Mouse (Mus musculus) neural tube, embryonic 14.5 days (tissue): Measurements from ENCODE around the gene Itga10. TPM values are rescaled to one million over a fixed set of nuclear protein-coding genes. Genes with fewer than 3 reads are reported as not detected.
"Not testable (repeated sequence)": the region's sequence is repeated elsewhere in the genome, so short reads cannot be mapped to it uniquely, and the experiment has no call there.

ENCODE experiments used
- ATAC-seq: fragments of 200-750 bp; cut with Nextera tagmentation; 2 replicates; pipeline ENCODE4 v1.8.0; 2017; ENCODE audit warnings: low read depth, mild to moderate bottlenecking, moderate TSS enrichment, moderate library complexity
- H3K27ac ChIP-seq: fragments of 300-500 bp; sonication (generic); 2 replicates; pipeline ENCODE4 v1.5.1; 2014; ENCODE audit warnings: low read depth, mild to moderate bottlenecking, control low read depth, low read length, moderate library complexity, mixed read lengths
- H3K27me3 ChIP-seq: fragments of 300-500 bp; sonication (generic); 2 replicates; pipeline ENCODE4 v1.6.1; 2014; ENCODE audit warnings: low read length; ENCODE audit not compliant: control insufficient read depth, insufficient read depth
- H3K36me3 ChIP-seq: fragments of 300-500 bp; sonication (generic); 2 replicates; pipeline ENCODE4 v1.6.1; 2014; ENCODE audit warnings: low read length, mixed read lengths; ENCODE audit not compliant: control insufficient read depth, insufficient read depth
- H3K4me1 ChIP-seq: fragments of 300-500 bp; sonication (generic); 2 replicates; pipeline ENCODE4 v1.6.1; 2014; ENCODE audit warnings: low read length; ENCODE audit not compliant: control insufficient read depth, insufficient read depth
- H3K4me2 ChIP-seq: fragments of 300-500 bp; sonication (generic); 2 replicates; pipeline ENCODE4 v1.6.1; 2014; ENCODE audit warnings: mild to moderate bottlenecking, low read depth, low read length, control low read depth
- H3K4me3 ChIP-seq: fragments of 300-500 bp; sonication (generic); 2 replicates; pipeline ENCODE4 v1.5.1; 2014; ENCODE audit warnings: low read depth, low read length, control low read depth, mixed read lengths
- H3K9ac ChIP-seq: fragments of 300-500 bp; sonication (generic); replicated peaks from 2 replicates; pipeline ENCODE4 v1.6.1; 2014; ENCODE audit warnings: low read depth, mild to moderate bottlenecking, control low read depth, low read length, mixed read lengths
- H3K9me3 ChIP-seq: fragments of 300-500 bp; sonication (generic); 2 replicates; pipeline ENCODE4 v1.6.1; 2016; ENCODE audit warnings: low read length; ENCODE audit not compliant: control insufficient read depth
- WGBS: fragments of 180-500 bp; shearing (Covaris S2); extraction: QIAGEN DNeasy Blood & Tissue Kit; methylation state at CpG from one replicate; pipeline ENCODE4 v1.1.7; 2014; 5-methylcytosine and 5-hydroxymethylcytosine counted together
- polyA plus RNA-seq: library from polyadenylated mRNA; unstranded; fragments of >200 nt; fragmentation: Nextera tagmentation; extraction: Ambion mirVana; gene quantifications from 2 replicates; pipeline ENCODE4 v1.2.1, GENCODE M21; 2014

Gene Itga10
- polyA plus RNA-seq, 1 experiment from 2014 or later: 1.3 TPM

- H3K4me2 ChIP-seq: peak within 1 kb of the TSS; percentile 72
- H3K36me3 ChIP-seq: no peaks in the 10 kb centered on the region
- H3K4me3 ChIP-seq: peak within 1 kb of the TSS; percentile 83
- H3K27me3 ChIP-seq: no peaks in the 10 kb centered on the region
- 1% methylated on average over 27 of the region's 27 CpGs for WGBS
- peak within 1 kb of the TSS; percentile 94 for H3K9ac ChIP-seq
- peak within 1 kb of the TSS; percentile 95 for H3K27ac ChIP-seq
- H3K4me1 ChIP-seq: peaks cover 53% of the 10 kb centered on the region
- no peaks in the 10 kb centered on the region for H3K9me3 ChIP-seq
- ATAC-seq: peak; percentile 92
These were observed 44.6 kb upstream of the Itga10 start, which contains the start of gene Lix1l for GRCm38 (mm10) chr3:96600639-96601250. Lix1l (plus strand) TSS chr3:96601149.

DNA sequence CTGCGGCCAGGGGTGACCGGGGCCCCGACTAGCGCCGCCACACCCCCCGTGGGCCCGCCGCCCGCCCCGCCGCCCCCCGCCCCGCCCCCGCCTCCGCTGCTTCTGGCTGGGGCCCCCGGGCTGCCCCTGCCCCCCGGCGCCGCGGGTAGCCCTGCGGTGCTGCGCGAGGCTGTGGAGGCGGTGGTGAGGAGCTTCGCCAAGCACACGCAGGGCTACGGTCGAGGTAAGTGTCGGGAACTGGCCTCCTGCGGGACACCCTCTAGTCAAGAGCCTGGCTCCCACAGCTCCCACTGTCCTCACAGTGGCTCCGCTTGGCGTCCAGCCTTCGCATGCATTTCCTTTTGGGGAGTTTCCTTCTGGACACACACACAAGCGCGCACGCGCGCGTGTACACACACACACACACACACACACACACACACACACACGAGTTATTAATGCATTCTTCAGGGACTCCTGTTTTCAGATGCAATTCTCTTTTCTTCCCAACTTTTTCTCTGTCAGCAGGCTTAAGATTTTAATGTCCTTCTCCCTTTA lies 44.1 kb upstream of the Itga10 start:
- H3K9me3 ChIP-seq: no peaks in the 10 kb centered on the region
- peak; percentile 65 for ATAC-seq
- WGBS: under 1% methylated on average over 35 of the region's 40 CpGs
- no peaks in the 10 kb centered on the region for H3K27me3 ChIP-seq
- H3K27ac ChIP-seq: peak overlapping the region; percentile 95
- peaks cover 47% of the 10 kb centered on the region for H3K4me1 ChIP-seq
- peak overlapping the region; percentile 83 for H3K4me3 ChIP-seq
- H3K9ac ChIP-seq: peak overlapping the region; percentile 94
- peak overlapping the region; percentile 72 for H3K4me2 ChIP-seq
- H3K36me3 ChIP-seq: no peaks in the 10 kb centered on the region

DNA sequence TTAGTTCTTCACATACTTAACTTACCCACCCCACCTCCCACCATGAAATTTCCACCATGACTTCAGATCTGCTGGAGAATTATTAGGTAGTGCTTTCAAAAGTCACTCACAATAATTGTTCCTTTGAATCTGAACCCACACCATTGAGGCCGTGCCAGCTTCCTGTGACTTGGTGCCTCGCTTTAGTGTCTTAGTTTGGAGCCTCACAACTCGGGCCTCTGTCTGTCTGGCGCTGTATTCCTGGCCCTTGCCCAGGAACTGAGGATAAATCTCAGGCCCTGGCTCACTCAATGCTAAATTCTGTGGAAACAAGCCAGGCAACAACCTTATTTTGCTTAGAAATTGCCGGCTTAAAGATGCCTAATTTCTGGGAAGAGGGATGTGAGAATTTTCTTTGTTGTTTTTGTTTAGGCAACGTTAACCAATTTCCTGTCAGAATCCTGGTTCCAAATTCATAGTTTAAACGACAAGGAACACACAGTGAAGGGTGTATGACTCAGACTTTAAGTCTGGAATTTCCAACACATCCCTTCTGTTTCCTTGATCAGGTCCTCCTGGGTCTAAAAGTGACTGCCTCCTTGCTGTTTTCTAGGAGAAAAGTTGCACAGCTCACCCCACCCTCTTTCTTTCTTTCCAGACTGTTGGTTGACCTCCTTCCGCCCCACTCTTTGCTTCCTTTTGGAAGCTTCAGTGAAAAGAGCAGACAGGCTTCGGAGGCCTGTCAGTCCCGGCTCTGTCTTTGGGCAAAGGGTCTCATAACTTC lies 43.3 kb upstream of the Itga10 start:
- no peak for ATAC-seq
- peak overlapping the region; percentile 72 for H3K4me2 ChIP-seq
- H3K27ac ChIP-seq: peak overlapping the region; percentile 95
- no peaks in the 10 kb centered on the region for H3K27me3 ChIP-seq
- H3K9ac ChIP-seq: peak overlapping the region; percentile 94
- no peaks in the 10 kb centered on the region for H3K36me3 ChIP-seq
- H3K9me3 ChIP-seq: no peaks in the 10 kb centered on the region
- WGBS: 14% methylated on average over 10 of the region's 10 CpGs
- H3K4me3 ChIP-seq: peak overlapping the region; percentile 83
- H3K4me1 ChIP-seq: peaks cover 47% of the 10 kb centered on the region

DNA sequence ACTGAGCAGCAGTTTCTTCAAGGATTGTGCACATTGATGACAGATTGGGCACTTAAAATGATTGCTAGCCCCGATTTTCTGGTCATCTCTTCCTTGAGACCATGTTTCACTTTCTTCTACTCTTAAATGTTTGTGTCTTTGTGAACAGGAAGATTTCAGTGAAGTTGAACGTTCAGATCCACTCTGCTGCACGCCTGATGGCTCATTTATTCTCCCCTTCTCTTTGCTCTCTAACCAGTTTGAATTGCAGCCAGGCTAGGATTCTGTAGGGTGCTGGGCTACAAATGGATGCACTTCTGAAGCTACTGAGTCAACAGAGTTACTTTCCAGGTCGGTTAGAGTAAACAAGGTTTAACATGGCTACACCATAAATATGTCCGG lies 42.7 kb upstream of the Itga10 start:
- Histone ChIP-seq H3K4me2 (peak overlapping the region; percentile 72), H3K27me3 (no peaks in the 10 kb centered on the region), H3K9me3 (no peaks in the 10 kb centered on the region), H3K4me3 (peak overlapping the region; percentile 83), H3K36me3 (no peaks in the 10 kb centered on the region), H3K9ac (peak overlapping the region; percentile 94), H3K27ac (peak overlapping the region; percentile 41), H3K4me1 (peaks cover 47% of the 10 kb centered on the region)
- 21% methylated on average over 5 of the region's 5 CpGs for WGBS
- no peak for ATAC-seq

GRCm38 (mm10) chr3:96603311-96603710 lies 42.1 kb upstream of the Itga10 start:
- no peaks in the 10 kb centered on the region for H3K36me3 ChIP-seq
- peak overlapping the region; percentile 41; the same call in 1 of the 2 replicates for H3K27ac ChIP-seq
- H3K27me3 ChIP-seq: no peaks in the 10 kb centered on the region
- 39% methylated on average over 5 of the region's 5 CpGs for WGBS
- H3K4me1 ChIP-seq: peaks cover 42% of the 10 kb centered on the region
- no peaks in the 10 kb centered on the region for H3K9me3 ChIP-seq
- peak overlapping the region; percentile 72 for H3K4me2 ChIP-seq
- peak overlapping the region; percentile 94 for H3K9ac ChIP-seq
- no peak for ATAC-seq
- peak overlapping the region; percentile 83 for H3K4me3 ChIP-seq

- H3K9me3 ChIP-seq, ATAC-seq, H3K4me3 ChIP-seq, H3K27me3 ChIP-seq, H3K36me3 ChIP-seq, H3K27ac ChIP-seq, H3K4me2 ChIP-seq, H3K9ac ChIP-seq: not testable (repeated sequence)
- WGBS: 81% methylated on average over 3 of the region's 4 CpGs
- peaks cover 33% of the 10 kb centered on the region for H3K4me1 ChIP-seq
These were observed 39.4 kb upstream of the Itga10 start for GRCm38 (mm10) chr3:96606007-96606406.

GRCm38 (mm10) chr3:96606618-96607017 lies 38.8 kb upstream of the Itga10 start:
- WGBS: 93% methylated on average over 4 of the region's 4 CpGs

GRCm38 (mm10) chr3:96617941-96618340 lies 27.4 kb upstream of the Itga10 start:
- WGBS: 92% methylated on average over 3 of the region's 3 CpGs
- no peak for ATAC-seq
- no peak overlapping the region for H3K4me2 ChIP-seq
- H3K4me3 ChIP-seq: no peak overlapping the region
- peaks cover 39% of the 10 kb centered on the region for H3K36me3 ChIP-seq
- H3K4me1 ChIP-seq: no peaks in the 10 kb centered on the region
- H3K9me3 ChIP-seq: no peaks in the 10 kb centered on the region
- no peaks in the 10 kb centered on the region for H3K27me3 ChIP-seq
- no peak overlapping the region for H3K9ac ChIP-seq
- H3K27ac ChIP-seq: no peak overlapping the region

More at GRCm38 (mm10) chr3:96606618-96607017, 38.8 kb upstream of the Itga10 start:
- Histone ChIP-seq H3K4me3 (no peak overlapping the region), H3K9me3 (no peaks in the 10 kb centered on the region), H3K27ac (no peak overlapping the region), H3K4me2 (no peak overlapping the region), H3K4me1 (peaks cover 33% of the 10 kb centered on the region), H3K27me3 (no peaks in the 10 kb centered on the region), H3K9ac (no peak overlapping the region), H3K36me3 (no peaks in the 10 kb centered on the region)
- ATAC-seq: no peak

DNA sequence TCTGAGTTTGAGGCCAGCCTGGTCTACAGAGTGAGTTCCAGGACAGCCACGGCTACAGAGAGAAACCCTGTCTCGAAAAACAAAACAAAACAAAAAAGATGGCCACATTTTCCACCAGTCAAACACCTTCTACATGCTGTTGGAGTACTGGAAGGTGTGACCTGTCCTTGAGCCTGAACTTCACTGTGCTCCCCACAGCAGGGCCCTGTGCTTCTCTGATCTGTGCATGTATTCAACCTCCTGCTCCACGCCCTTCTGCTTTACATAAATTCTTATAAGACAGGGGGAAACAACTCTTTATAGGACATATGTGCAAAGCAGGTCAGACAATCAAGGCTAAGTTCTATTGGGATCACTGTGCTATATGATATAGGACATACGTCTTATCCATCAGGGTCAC lies 22.2 kb upstream of the Itga10 start:
- H3K9ac ChIP-seq: no peak overlapping the region
- no peaks in the 10 kb centered on the region for H3K4me1 ChIP-seq
- H3K27me3 ChIP-seq: no peaks in the 10 kb centered on the region
- ATAC-seq: no peak
- H3K4me3 ChIP-seq: no peak overlapping the region
- no peak overlapping the region for H3K4me2 ChIP-seq
- H3K9me3 ChIP-seq: no peaks in the 10 kb centered on the region
- H3K36me3 ChIP-seq: peaks cover 39% of the 10 kb centered on the region
- H3K27ac ChIP-seq: no peak overlapping the region
- WGBS: 96% methylated on average over 4 of the region's 4 CpGs
